Mouse (Mus musculus) forebrain, embryonic 12.5 days (tissue): Measurements from ENCODE around the gene Tbx3. TPM values are rescaled to one million over a fixed set of nuclear protein-coding genes. Genes with fewer than 3 reads are reported as not detected.

Experiments
- ATAC-seq: fragments of 200-750 bp; cut with Nextera tagmentation; 2 replicates; pipeline ENCODE4 v1.8.0; 2017; ENCODE audit warnings: moderate TSS enrichment; ENCODE audit not compliant: low FRiP score
- H3K27ac ChIP-seq: fragments of 300-500 bp; sonication (generic); 2 replicates; pipeline ENCODE4 v1.5.1; 2016; ENCODE audit warnings: mild to moderate bottlenecking
- H3K27me3 ChIP-seq: fragments of 300-500 bp; sonication (generic); 2 replicates; pipeline ENCODE4 v1.6.1; 2016; ENCODE audit warnings: mild to moderate bottlenecking
- H3K36me3 ChIP-seq: fragments of 300-500 bp; sonication (generic); replicated peaks from 2 replicates; pipeline ENCODE4 v1.6.1; 2016; ENCODE audit warnings: mild to moderate bottlenecking
- H3K4me1 ChIP-seq: fragments of 300-500 bp; sonication (generic); 2 replicates; pipeline ENCODE4 v1.6.1; 2016
- H3K4me2 ChIP-seq: fragments of 300-500 bp; sonication (generic); 2 replicates; pipeline ENCODE4 v1.6.1; 2016; ENCODE audit warnings: mild to moderate bottlenecking, moderate library complexity
- H3K4me3 ChIP-seq: fragments of 300-500 bp; sonication (generic); replicated peaks from 2 replicates; pipeline ENCODE4 v1.5.1; 2016; ENCODE audit warnings: mild to moderate bottlenecking
- H3K9ac ChIP-seq: fragments of 300-500 bp; sonication (generic); 2 replicates; pipeline ENCODE4 v1.6.1; 2016; ENCODE audit warnings: mild to moderate bottlenecking
- H3K9me3 ChIP-seq: fragments of 300-500 bp; sonication (generic); 2 replicates; pipeline ENCODE4 v1.6.1; 2016
- WGBS: fragments of 180-500 bp; shearing (Covaris S2); methylation state at CpG from one replicate; pipeline ENCODE4 v1.1.7; 2016; 5-methylcytosine and 5-hydroxymethylcytosine counted together
- polyA plus RNA-seq: library from polyadenylated mRNA; unstranded; fragments of >200 nt; fragmentation: Nextera tagmentation; extraction: Ambion mirVana; gene quantifications from 2 replicates; pipeline ENCODE4 v1.2.1, GENCODE M21; 2016

Gene Tbx3
- polyA plus RNA-seq, 1 experiment from 2014 or later = 2.3 TPM

DNA sequence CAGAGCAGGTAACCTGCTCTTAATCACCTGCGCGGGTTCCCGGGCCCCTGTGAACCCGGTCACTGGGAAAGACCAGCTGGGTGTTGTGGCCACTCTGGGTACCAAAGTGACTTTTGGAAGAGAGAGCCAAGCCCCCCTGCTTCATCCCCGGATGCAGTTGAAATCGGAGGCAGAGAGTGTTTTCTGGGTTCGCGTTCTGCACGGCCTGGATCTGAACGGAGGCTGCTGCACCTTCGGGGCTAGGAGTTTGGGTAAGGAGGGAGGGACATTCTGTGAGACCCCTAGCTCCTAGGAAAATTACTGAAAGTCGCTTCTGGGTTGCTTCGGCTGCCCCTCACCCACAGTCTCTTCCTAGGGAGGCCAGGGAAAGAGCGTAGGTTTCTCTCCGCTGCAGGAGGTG, 7.2 kb upstream of the Tbx3 start:
- Histone ChIP-seq H3K27me3 (peaks cover 98% of the 10 kb centered on the region), H3K9ac (no peak overlapping the region), H3K4me3 (no peak overlapping the region), H3K9me3 (no peaks in the 10 kb centered on the region), H3K36me3 (no peaks in the 10 kb centered on the region), H3K4me1 (no peaks in the 10 kb centered on the region), H3K4me2 (no peak overlapping the region), H3K27ac (no peak overlapping the region)
- ATAC-seq = no peak
- WGBS = under 1% methylated on average over 15 of the region's 15 CpGs

DNA sequence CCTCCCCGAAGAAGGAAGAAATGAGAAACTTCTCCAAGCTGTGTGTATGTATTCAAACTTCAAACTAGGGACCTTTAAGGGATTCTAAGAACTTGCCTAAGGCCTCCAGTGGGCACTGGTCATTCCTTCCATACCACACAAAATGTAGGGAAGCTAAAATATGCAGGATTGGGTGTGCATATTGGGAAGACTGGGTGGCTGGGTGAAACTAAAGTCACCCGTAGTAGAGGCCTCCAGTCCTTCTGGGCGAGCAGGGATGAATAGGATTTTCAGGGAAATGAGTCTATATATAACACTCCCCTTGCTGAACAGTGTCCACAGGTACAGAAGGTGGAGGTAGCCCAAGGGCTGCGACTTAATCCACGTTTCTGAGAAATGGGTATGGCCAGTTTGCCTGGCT, 6.7 kb upstream of the Tbx3 start:
- Histone ChIP-seq H3K4me1 (no peaks in the 10 kb centered on the region), H3K9me3 (no peaks in the 10 kb centered on the region), H3K4me2 (no peak overlapping the region), H3K4me3 (no peak overlapping the region), H3K9ac (no peak overlapping the region), H3K27me3 (peaks cover 98% of the 10 kb centered on the region), H3K36me3 (no peaks in the 10 kb centered on the region), H3K27ac (no peak overlapping the region)
- WGBS = under 1% methylated on average over 5 of the region's 5 CpGs
- ATAC-seq = no peak

DNA sequence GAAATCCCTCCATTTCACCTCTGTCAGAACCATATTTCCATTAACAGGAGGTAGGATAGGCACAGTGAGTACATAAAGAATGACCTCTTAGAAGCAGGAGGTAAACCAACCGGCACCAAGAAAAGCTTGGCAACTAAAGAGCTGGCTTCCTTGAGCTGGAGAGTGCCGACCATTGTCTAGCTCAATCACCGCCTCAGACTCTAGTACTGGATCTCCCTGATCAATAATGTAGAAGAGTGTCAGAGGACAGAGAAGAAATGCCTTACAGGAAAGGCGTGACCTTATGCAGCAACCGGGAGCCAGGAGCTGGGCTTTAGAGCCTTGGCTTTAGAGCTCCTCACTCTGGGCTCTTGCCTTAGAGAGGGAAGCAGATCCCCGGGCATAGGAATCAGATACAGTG, 4.7 kb upstream of the Tbx3 start:
- WGBS = 1% methylated on average over 6 of the region's 6 CpGs
- ATAC-seq = no peak
- Histone ChIP-seq H3K27me3 (peaks cover 98% of the 10 kb centered on the region), H3K36me3 (no peaks in the 10 kb centered on the region), H3K4me2 (no peak overlapping the region), H3K4me3 (no peak overlapping the region), H3K27ac (no peak overlapping the region), H3K9me3 (no peaks in the 10 kb centered on the region), H3K4me1 (peaks cover 16% of the 10 kb centered on the region), H3K9ac (no peak overlapping the region)

DNA sequence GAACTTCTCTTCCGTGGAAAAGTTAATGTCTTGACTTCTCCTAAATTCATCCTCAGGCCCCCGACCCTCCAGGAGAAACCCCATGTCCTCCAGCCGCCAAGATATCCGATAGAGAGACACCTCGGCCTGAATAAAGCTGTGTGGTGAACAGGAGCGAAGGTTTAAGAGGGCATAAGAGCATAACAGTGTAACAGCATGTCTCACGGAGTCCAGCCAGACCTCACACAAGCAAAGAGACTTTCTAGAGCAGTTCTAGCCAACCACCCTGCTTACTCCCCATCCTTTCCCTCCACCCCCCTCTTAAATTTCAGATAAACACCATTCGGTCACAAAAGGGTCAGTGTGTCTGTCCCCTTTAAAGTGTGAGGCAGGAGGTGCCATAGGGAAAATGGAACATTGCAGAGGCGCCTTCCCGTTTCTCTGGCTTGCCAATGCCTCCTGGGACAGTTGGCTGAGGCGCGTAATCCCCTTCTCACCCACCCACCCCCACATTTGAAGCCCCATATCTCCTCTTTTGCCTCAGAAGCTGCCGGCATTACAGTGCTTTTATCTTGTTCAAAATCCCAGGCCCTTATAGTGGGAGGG, 3.0 kb upstream of the Tbx3 start:
- ATAC-seq = no peak
- no peak overlapping the region for H3K4me2 ChIP-seq
- H3K9me3 ChIP-seq = no peaks in the 10 kb centered on the region
- H3K36me3 ChIP-seq = no peaks in the 10 kb centered on the region
- H3K4me3 ChIP-seq = no peak overlapping the region
- no peak overlapping the region for H3K27ac ChIP-seq
- H3K9ac ChIP-seq = no peak overlapping the region
- peaks cover 21% of the 10 kb centered on the region for H3K4me1 ChIP-seq
- WGBS = 2% methylated on average over 13 of the region's 13 CpGs
- peaks cover 99% of the 10 kb centered on the region for H3K27me3 ChIP-seq

DNA sequence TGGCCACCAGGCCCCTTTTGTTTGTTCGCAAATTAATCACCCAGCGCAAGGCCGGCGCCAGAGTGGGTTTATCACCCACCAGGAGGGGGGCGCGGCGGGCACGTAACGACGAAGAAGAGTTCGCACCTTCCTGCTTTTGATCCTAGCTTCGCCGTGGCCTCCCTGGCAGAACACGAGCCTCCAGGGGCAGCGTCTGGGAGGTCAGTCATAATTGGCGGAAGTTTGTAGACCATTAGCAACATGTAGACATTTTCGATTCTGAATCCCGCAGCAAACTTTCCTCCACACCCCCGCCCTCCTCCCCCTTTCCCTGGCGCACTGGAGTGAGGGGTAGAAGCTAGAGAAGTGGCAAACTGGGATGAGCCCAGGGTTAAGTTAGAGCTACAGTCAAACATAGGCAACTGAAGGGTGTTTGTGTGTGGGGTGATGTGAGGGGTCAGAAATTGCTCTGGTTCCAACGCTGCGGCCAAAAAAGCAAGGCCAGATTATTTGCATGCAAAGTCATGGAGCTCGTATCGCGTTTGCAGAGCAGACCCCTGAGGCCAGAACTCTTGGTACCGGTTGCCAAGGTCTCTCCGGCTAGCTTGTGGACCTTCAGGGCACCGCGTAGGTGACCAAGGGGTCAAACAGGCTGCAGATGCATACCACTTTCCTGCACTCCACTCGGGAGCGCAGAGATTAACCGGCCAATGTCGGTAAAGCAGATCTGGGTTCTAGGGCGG, 2.1 kb upstream of the Tbx3 start:
- H3K27ac ChIP-seq = no peak overlapping the region
- no peaks in the 10 kb centered on the region for H3K36me3 ChIP-seq
- peaks cover 21% of the 10 kb centered on the region for H3K4me1 ChIP-seq
- H3K9me3 ChIP-seq = no peaks in the 10 kb centered on the region
- H3K4me3 ChIP-seq = no peak overlapping the region
- no peak overlapping the region for H3K9ac ChIP-seq
- no peak for ATAC-seq
- WGBS = under 1% methylated on average over 34 of the region's 34 CpGs
- no peak overlapping the region for H3K4me2 ChIP-seq
- H3K27me3 ChIP-seq = peaks cover 98% of the 10 kb centered on the region

DNA sequence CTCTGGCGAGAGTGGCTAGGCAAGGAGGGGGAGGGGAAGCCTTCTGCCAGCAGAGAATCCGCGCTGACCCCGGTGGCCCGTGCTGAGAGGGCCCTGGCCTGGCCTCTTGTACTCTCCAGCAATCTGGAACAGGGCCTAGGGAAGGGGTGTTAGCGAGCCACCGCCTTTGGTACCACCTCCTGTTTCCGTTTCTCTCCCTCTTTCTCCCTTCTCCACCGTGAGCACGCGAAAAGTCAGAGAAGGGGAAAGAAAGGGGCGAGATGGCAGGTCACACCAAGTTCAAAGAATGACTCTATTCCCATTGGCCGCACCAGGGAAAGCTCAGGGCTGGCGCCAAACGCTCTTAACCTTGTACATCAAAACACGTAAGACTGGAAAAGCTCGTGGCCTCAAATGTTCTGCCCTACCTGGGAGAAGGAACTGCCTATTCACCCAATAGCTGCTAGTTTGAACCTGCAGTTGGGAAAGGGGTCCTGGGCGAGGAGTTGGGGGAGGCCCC, 1.5 kb upstream of the Tbx3 start:
- H3K36me3 ChIP-seq = no peaks in the 10 kb centered on the region
- WGBS = 1% methylated on average over 15 of the region's 18 CpGs
- ATAC-seq = no peak
- no peak overlapping the region for H3K4me3 ChIP-seq
- peaks cover 96% of the 10 kb centered on the region for H3K27me3 ChIP-seq
- peaks cover 21% of the 10 kb centered on the region for H3K4me1 ChIP-seq
- no peak overlapping the region for H3K27ac ChIP-seq
- H3K9ac ChIP-seq = no peak overlapping the region
- no peak overlapping the region for H3K4me2 ChIP-seq
- no peaks in the 10 kb centered on the region for H3K9me3 ChIP-seq

DNA sequence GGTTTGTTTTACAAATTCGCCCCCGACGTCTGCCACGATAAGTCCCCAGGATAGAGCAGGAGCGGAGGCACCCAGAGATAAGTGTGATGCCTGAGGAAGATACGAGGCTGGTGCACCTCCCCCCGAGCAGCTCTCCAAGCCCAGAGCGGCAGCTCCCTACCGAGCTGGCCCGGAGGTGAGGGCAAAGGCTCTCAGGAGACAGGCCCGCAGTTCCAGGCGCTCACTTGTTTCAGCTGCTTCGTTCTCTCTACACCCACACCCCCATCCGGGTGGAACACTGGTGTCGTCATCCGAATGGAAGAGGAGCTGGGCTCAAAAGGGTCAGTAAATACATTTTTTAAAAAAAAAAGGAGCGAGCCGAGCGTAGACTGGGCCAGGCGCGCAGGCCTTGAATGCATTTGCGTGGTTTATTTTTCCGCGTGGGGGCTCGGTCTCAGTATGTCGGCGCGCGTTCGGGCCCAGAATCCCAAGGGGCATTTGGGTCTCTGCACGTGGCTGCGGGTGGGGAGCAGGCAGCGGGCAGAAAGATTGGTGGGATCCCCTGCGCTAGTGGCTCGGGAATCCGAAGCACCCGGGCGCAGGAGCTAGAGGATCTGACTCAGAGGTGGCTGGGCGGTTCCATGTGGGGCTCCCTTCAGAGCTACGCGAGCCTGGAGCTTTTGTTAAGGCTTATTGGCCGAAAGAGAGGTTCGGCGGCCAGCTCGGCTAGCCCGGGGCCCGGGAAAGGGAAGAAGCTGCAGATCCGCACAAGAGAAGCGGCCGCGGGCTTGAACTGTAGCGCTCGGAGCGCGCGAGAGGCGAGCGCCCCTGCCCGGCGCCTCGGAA, 516 bp upstream of the Tbx3 start:
- H3K27ac ChIP-seq = no peak overlapping the region
- H3K27me3 ChIP-seq = peaks cover 96% of the 10 kb centered on the region
- peak; percentile 49; the same call in 1 of the 2 replicates for ATAC-seq
- H3K4me3 ChIP-seq = peak overlapping the region; percentile 33
- H3K4me1 ChIP-seq = peaks cover 21% of the 10 kb centered on the region
- peak overlapping the region; percentile 38; the same call in 1 of the 2 replicates for H3K9ac ChIP-seq
- H3K36me3 ChIP-seq = no peaks in the 10 kb centered on the region
- H3K9me3 ChIP-seq = no peaks in the 10 kb centered on the region
- peak overlapping the region; percentile 52 for H3K4me2 ChIP-seq
- under 1% methylated on average over 61 of the region's 61 CpGs for WGBS

DNA sequence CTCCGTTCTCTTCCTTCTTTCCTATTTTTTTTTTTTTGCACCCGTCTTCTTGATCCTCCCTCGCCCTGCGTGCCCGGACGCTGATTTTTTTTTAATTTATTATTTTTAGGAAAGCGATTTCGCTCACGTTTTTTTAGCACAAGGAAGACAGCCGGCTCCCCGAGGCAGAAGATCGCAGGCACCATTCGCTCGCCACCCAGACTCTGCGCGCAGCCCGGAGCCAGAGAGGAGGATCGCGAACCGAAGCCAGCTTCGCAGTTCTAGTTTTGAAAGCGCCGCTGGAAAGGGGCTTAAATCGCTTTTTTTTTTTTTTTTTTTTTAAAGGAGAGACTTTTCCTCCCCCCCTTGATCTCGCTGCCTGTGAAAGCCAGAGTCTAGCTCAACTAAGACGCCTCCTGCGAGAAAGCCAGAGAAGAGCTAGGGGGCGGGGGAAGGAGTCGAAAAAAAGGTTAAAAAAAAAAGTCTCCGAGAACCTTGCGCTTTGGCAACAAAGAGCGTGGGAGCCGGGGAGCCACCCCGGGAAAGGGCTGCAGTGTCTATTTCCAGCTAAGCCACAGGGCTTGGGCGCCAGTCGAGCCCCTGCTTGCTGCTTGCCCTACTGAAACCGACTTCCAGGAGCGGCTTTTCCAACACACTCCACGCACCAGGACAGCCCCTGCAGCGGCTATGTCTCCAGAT, 794 bp downstream of the Tbx3 start:
- peaks cover 21% of the 10 kb centered on the region for H3K4me1 ChIP-seq
- no peak overlapping the region for H3K27ac ChIP-seq
- ATAC-seq = no peak
- H3K36me3 ChIP-seq = no peaks in the 10 kb centered on the region
- H3K4me3 ChIP-seq = peak overlapping the region; percentile 33
- H3K4me2 ChIP-seq = peak overlapping the region; percentile 52
- H3K9ac ChIP-seq = no peak overlapping the region
- H3K9me3 ChIP-seq = no peaks in the 10 kb centered on the region
- peaks cover 96% of the 10 kb centered on the region for H3K27me3 ChIP-seq
- under 1% methylated on average over 40 of the region's 40 CpGs for whole genome bisulfite sequencing

DNA sequence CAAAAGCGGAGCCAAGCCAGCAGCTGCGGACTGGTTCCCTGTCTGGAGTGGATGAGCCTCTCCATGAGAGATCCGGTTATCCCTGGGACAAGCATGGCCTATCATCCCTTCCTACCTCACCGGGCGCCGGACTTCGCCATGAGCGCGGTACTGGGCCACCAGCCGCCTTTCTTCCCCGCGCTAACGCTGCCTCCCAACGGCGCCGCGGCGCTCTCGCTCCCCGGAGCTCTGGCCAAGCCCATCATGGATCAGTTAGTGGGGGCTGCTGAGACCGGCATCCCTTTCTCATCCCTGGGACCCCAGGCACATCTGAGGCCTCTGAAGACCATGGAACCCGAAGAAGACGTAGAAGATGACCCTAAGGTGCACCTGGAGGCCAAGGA, 1.5 kb downstream of the Tbx3 start:
- H3K9ac ChIP-seq = no peak overlapping the region
- H3K4me2 ChIP-seq = peak overlapping the region; percentile 52; the same call in 1 of the 2 replicates
- ATAC-seq = no peak
- WGBS = 1% methylated on average over 23 of the region's 23 CpGs
- H3K4me3 ChIP-seq = peak overlapping the region; percentile 13; the same call in 1 of the 2 replicates
- H3K27ac ChIP-seq = no peak overlapping the region
- H3K9me3 ChIP-seq = no peaks in the 10 kb centered on the region
- H3K36me3 ChIP-seq = no peaks in the 10 kb centered on the region
- H3K27me3 ChIP-seq = peaks cover 96% of the 10 kb centered on the region
- H3K4me1 ChIP-seq = peaks cover 21% of the 10 kb centered on the region

DNA sequence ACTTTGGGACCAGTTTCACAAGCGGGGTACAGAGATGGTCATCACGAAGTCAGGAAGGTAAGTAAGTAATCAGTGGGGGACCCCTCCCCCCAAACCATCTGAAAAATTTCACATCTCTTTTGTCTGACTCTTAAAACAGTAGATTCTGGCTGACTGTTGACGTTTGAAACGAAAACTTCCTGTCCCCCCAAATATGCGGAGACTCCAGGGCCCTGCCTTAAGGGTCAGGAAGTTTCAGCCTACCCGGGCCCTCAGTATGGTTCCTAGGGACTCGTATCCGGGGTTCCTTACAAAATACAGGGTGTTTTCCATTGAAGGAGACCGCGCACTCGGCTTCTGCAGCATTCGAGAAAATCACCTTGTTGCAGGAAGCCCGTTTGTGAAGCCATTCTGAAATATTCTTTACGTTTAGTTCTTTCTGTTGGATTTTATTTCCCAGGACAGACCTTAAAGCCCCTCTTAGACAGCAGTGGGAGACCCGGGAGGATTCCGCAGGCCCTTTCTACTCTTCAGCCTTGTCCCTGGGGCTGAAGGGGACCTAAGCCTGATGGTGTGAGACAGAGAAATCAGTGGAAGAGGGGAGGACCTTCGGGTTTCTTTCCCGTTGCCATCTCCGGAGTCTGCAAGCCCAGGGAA, 2.0 kb downstream of the Tbx3 start:
- no peak for ATAC-seq
- no peak overlapping the region for H3K27ac ChIP-seq
- 0 out of 2 replicates have a peak overlapping the region, but pooled peaks have one; percentile 52 for H3K4me2 ChIP-seq
- peaks cover 21% of the 10 kb centered on the region for H3K4me1 ChIP-seq
- no peak overlapping the region for H3K9ac ChIP-seq
- under 1% methylated on average over 19 of the region's 19 CpGs for WGBS
- H3K27me3 ChIP-seq = peaks cover 96% of the 10 kb centered on the region
- H3K9me3 ChIP-seq = no peaks in the 10 kb centered on the region
- peak overlapping the region; percentile 13; the same call in 1 of the 2 replicates for H3K4me3 ChIP-seq
- no peaks in the 10 kb centered on the region for H3K36me3 ChIP-seq

DNA sequence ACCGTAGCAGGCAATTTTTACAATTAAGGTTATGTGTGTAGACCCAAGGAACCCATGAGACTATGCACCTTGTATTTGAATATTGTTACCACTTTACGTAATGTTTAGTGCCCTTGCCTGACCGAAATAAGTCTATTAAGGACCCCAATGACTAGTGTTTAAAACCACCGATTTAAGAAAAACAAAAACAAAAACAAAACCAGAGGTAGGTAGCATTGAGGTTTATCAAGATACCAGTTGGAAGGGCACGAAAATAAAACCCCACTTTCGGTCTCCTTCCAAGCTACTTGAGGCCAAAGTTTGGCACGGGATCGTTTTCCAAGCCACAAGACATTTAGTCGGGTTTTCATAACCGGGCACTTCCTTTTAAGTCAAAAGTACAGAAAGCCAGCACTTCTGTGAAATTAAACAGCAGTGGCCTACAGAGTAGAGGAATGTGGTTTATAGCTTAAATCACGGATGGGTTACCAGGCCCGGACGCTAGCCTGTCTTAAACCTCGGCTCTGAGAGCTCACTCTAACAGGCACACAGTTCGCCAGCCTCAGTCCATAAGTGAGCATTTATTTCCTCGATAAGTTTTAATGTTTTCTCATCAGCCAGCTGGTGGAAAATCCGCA, 2.6 kb downstream of the Tbx3 start:
- no peaks in the 10 kb centered on the region for H3K36me3 ChIP-seq
- H3K9me3 ChIP-seq = no peaks in the 10 kb centered on the region
- H3K9ac ChIP-seq = no peak overlapping the region
- no peak overlapping the region for H3K27ac ChIP-seq
- H3K4me1 ChIP-seq = peaks cover 21% of the 10 kb centered on the region
- no peak for ATAC-seq
- peaks cover 96% of the 10 kb centered on the region for H3K27me3 ChIP-seq
- H3K4me2 ChIP-seq = no peak overlapping the region
- no peak overlapping the region for H3K4me3 ChIP-seq
- 2% methylated on average over 17 of the region's 17 CpGs for WGBS
